Mouse (Mus musculus) olfactory bulb, adult 2 months (tissue): ENCODE measurements around the gene Klhdc7b.
"Not testable (repeated sequence)": the region's sequence is repeated elsewhere in the genome, so short reads cannot be mapped to it uniquely, and the experiment has no call there.

ENCODE experiments used
- CTCF ChIP-seq: fragments of 200-500 bp; IDR thresholded peaks from 2 replicates; pipeline ENCODE4 v1.5.1; 2012; ENCODE audit warnings: low read depth, mild to moderate bottlenecking, low read length, moderate library complexity; ENCODE audit not compliant: insufficient read depth
- POLR2A ChIP-seq: fragments of 200-500 bp; IDR thresholded peaks from 2 replicates; pipeline ENCODE4 v1.6.1; 2012; ENCODE audit warnings: mild to moderate bottlenecking, low read depth, low read length, moderate library complexity; ENCODE audit not compliant: insufficient read depth

DNA sequence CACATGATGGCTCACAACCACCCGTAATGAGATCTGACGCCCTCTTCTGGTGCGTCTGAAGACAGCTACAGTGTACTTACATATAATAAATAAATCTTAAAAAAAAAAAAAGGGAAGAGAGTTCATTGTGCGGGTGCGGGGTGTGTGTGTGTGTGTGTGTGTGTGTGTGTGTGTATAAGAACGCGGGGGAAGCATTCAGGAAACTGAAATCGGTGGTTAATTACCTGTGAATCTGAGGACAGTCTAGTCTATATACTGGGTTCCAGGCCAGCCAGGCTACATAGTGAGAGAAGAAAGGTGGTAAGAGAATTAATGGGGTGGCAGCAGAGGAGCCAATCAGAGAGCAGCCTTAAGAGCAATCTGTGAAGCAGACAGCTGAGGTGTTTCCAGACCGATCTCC lies 46.1 kb downstream of the Klhdc7b start:
- not testable (repeated sequence) for TF ChIP-seq CTCF, POLR2A
